In genomic region chr13:34109677-34110058, GRCm38 (mm10) we compare ENCODE assay signal across 14 mouse cellular contexts. TPM values are rescaled to one million over a fixed set of nuclear protein-coding genes. Genes with fewer than 3 reads are reported as not detected.
DNase-seq lines count a peak whose midpoint lies in the region; ATAC-seq and TF ChIP-seq lines count a peak whose summit lies in the region.
"Had no signal": no experiment of that assay in that cellular context is flagged by ENCODE, and none has a peak within 500 bp of the region (broad histone marks: within the 10 kb centered on the region; RNA-seq: fewer than 3 reads in every experiment).

No protein-coding gene starts in this region.

- H3K9me3 ChIP-seq in kidney, embryonic 15.5 days (replicated peaks): no peaks in the 10 kb centered on the region
- no peaks in the 10 kb centered on the region for H3K9me3 ChIP-seq in stomach, postnatal 0 days (ENCODE audit: control insufficient read depth, low read length)
- no peaks in the 10 kb centered on the region for H3K9me3 ChIP-seq in forebrain, embryonic 12.5 days
- H3K9me3 ChIP-seq: G1E; heart, embryonic 13.5 days; lung, embryonic 15.5 days had no signal

- H3K4me3 ChIP-seq in lung, adult 2 months (replicated peaks; ENCODE audit: extremely low read depth, low read depth, low read length): no peak overlapping the region
- no peak overlapping the region for H3K4me3 ChIP-seq in kidney, embryonic 15.5 days (replicated peaks)
- H3K4me3 ChIP-seq in stomach, postnatal 0 days (ENCODE audit: low read depth, low read length): no peak overlapping the region
- no peak overlapping the region for H3K4me3 ChIP-seq in forebrain, embryonic 12.5 days (replicated peaks)
- H3K4me3 ChIP-seq: heart, embryonic 13.5 days; lung, embryonic 15.5 days; myocyte had no signal

- WGBS in lung, adult 2 months: 60% methylated on average over 4 of the region's 4 CpGs
- 59% methylated on average over 4 of the region's 4 CpGs for WGBS in kidney, embryonic 15.5 days
- WGBS in stomach, postnatal 0 days: 42% methylated on average over 4 of the region's 4 CpGs
- 16% methylated on average over 4 of the region's 4 CpGs for WGBS in forebrain, embryonic 12.5 days

- no peaks in the 10 kb centered on the region for H3K27me3 ChIP-seq in kidney, embryonic 15.5 days
- no peaks in the 10 kb centered on the region for H3K27me3 ChIP-seq in stomach, postnatal 0 days (ENCODE audit: control insufficient read depth, insufficient read depth, low read length)
- no peaks in the 10 kb centered on the region for H3K27me3 ChIP-seq in forebrain, embryonic 12.5 days
- H3K27me3 ChIP-seq: heart, embryonic 13.5 days; lung, embryonic 15.5 days had no signal

- H3K4me2 ChIP-seq in kidney, embryonic 15.5 days: no peak overlapping the region
- no peak overlapping the region for H3K4me2 ChIP-seq in stomach, postnatal 0 days (replicated peaks; ENCODE audit: low read depth)
- H3K4me2 ChIP-seq in forebrain, embryonic 12.5 days: no peak overlapping the region
- H3K4me2 ChIP-seq: heart, embryonic 13.5 days; hindbrain, embryonic 14.5 days; lung, embryonic 15.5 days had no signal

- TF ChIP-seq EP300 in stomach, postnatal 0 days (optimal IDR thresholded peaks at IDR 0.05): no peak

- no peak for TF ChIP-seq CTCF in lung, adult 2 months (IDR thresholded peaks at IDR 0.05; ENCODE audit: insufficient read depth, low read length)
- no peak for TF ChIP-seq CTCF in stomach, postnatal 0 days (IDR thresholded peaks at IDR 0.05; ENCODE audit: low read depth)

- H3K9ac ChIP-seq in kidney, embryonic 15.5 days: no peak overlapping the region
- H3K9ac ChIP-seq in stomach, postnatal 0 days (ENCODE audit: low read length): no peak overlapping the region
- H3K9ac ChIP-seq in forebrain, embryonic 12.5 days: no peak overlapping the region
- H3K9ac ChIP-seq: heart, embryonic 13.5 days; hindbrain, embryonic 14.5 days; lung, embryonic 15.5 days had no signal

- peak; percentile 55 for DNase-seq in lung, postnatal 25 days (ENCODE audit: low spot score)
- no peak for DNase-seq in lung, adult 2 months
- DNase-seq in adipocyte (ENCODE audit: low spot score): peak; percentile 73
- DNase-seq in stomach, postnatal 0 days (ENCODE audit: low spot score): peak; percentile 34
- no peak for DNase-seq in cerebellum, adult 8-10 months
- DNase-seq: cerebellum, postnatal 25 days; thymus, postnatal 4 days had no signal

- ATAC-seq in kidney, embryonic 15.5 days (replicated peaks; ENCODE audit: low FRiP score): peak; percentile 71
- ATAC-seq in stomach, postnatal 0 days (ENCODE audit: low FRiP score, low TSS enrichment): peak; percentile 47; the same call in 1 of the 2 replicates
- no peak for ATAC-seq in forebrain, embryonic 12.5 days (ENCODE audit: low FRiP score)

- H3K36me3 ChIP-seq in kidney, embryonic 15.5 days: no peaks in the 10 kb centered on the region
- H3K36me3 ChIP-seq in stomach, postnatal 0 days (ENCODE audit: control insufficient read depth, insufficient read depth, low read length): no peaks in the 10 kb centered on the region
- H3K36me3 ChIP-seq in forebrain, embryonic 12.5 days (replicated peaks): no peaks in the 10 kb centered on the region
- H3K36me3 ChIP-seq: G1E; heart, embryonic 13.5 days; lung, embryonic 15.5 days had no signal

- TF ChIP-seq POLR2A in lung, adult 2 months (IDR thresholded peaks at IDR 0.05; ENCODE audit: borderline replicate concordance, extremely low read depth, low read depth, low read length): no peak

- H3K4me1 ChIP-seq in lung, adult 2 months (ENCODE audit: control insufficient read depth, insufficient read depth, low read length): no peaks in the 10 kb centered on the region
- 0 out of 2 replicates have a peak, but pooled peaks cover 5% of the 10 kb centered on the region for H3K4me1 ChIP-seq in kidney, embryonic 15.5 days
- H3K4me1 ChIP-seq in stomach, postnatal 0 days (replicated peaks; ENCODE audit: control insufficient read depth, insufficient read depth): no peaks in the 10 kb centered on the region
- 0 out of 2 replicates have a peak, but pooled peaks cover 7% of the 10 kb centered on the region for H3K4me1 ChIP-seq in forebrain, embryonic 12.5 days
- H3K4me1 ChIP-seq: lung, embryonic 15.5 days had no signal

- H3K27ac ChIP-seq in kidney, embryonic 15.5 days: peak overlapping the region; percentile 51
- no peak overlapping the region for H3K27ac ChIP-seq in stomach, postnatal 0 days (replicated peaks)
- no peak overlapping the region for H3K27ac ChIP-seq in forebrain, embryonic 12.5 days
- H3K27ac ChIP-seq: heart, embryonic 13.5 days; hindbrain, embryonic 14.5 days; lung, embryonic 15.5 days had no signal

RNA-seq across cellular contexts. Expression of gene Tubb2b, which starts 20.6 kb away (rescaled TPM):
- polyA plus RNA-seq in lung, adult 2 months (2012; rRNA removed): 13.6 and 21.6 TPM in 2 replicates
- polyA plus RNA-seq in kidney, embryonic 15.5 days (2015; fragmentation: Nextera tagmentation; extraction: Ambion mirVana): 29.3 and 36.6 TPM in 2 replicates
- 13.4 and 14.6 TPM in 2 replicates for polyA plus RNA-seq in stomach, postnatal 0 days (2015; fragmentation: Nextera tagmentation; extraction: Ambion mirVana)
- polyA plus RNA-seq in forebrain, embryonic 12.5 days (2016; fragmentation: Nextera tagmentation; extraction: Ambion mirVana): 311 and 346 TPM in 2 replicates

RNA-seq across cellular contexts. Expression of gene Tubb2a, which starts 31.9 kb away (rescaled TPM):
- polyA plus RNA-seq in lung, adult 2 months (2012; rRNA removed): 320 and 386 TPM in 2 replicates
- 102 and 132 TPM in 2 replicates for polyA plus RNA-seq in kidney, embryonic 15.5 days (2015; fragmentation: Nextera tagmentation; extraction: Ambion mirVana)
- polyA plus RNA-seq in stomach, postnatal 0 days (2015; fragmentation: Nextera tagmentation; extraction: Ambion mirVana): 187 and 196 TPM in 2 replicates
- polyA plus RNA-seq in forebrain, embryonic 12.5 days (2016; fragmentation: Nextera tagmentation; extraction: Ambion mirVana): 397 and 403 TPM in 2 replicates

RNA-seq across cellular contexts. Expression of gene Psmg4, which starts 53.1 kb away (rescaled TPM):
- 79.9 and 123 TPM in 2 replicates for polyA plus RNA-seq in lung, adult 2 months (2012; rRNA removed)
- 79.0 and 88.7 TPM in 2 replicates for polyA plus RNA-seq in kidney, embryonic 15.5 days (2015; fragmentation: Nextera tagmentation; extraction: Ambion mirVana)
- 60.9 and 71.1 TPM in 2 replicates for polyA plus RNA-seq in stomach, postnatal 0 days (2015; fragmentation: Nextera tagmentation; extraction: Ambion mirVana)
- 134 and 141 TPM in 2 replicates for polyA plus RNA-seq in forebrain, embryonic 12.5 days (2016; fragmentation: Nextera tagmentation; extraction: Ambion mirVana)

Comparison
In these comparisons a context has a peak if more than half of its experiments do, and no peak if none do; other contexts are left out.
1. DNase-seq: peak in lung, postnatal 25 days (single experiment), adipocyte (single experiment) and stomach, postnatal 0 days (single experiment); none in lung, adult 2 months (single experiment) and cerebellum, adult 8-10 months (single experiment).